Mouse (Mus musculus): ENCODE measurements around the gene Ndfip2.

Ndfip2 gene

DNA sequence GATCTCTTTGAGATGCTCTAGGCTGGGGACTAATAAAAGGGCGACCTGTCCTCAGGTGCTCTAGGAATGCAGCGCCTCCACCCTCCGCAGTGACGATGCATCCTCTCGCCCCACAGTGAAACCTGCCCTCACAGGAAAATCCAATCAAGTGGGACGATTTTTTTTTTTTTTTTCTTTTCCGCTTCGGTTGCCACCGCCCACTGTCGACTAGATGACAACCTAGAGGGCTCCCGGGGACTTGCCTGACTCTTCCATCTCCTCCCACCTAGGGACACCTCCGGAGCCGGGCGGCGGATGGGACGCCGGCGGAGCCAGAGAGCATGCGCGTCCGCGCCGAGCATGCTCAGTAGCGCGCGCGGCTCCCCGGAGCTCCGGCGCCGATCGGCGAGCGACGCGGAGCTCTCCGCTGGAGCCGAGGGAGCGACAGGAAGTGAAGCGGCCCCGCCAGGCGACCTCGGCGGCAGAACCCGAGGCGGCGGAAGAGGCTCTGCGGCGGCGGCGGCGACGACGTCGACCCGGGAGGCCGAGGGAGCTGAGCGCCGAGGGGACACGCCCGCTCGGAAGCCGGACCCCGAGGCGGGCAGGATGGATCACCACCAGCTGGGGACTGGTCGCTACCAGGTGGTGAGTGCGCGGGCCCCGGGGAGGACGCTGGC lies at the start of gene Ndfip2:
Gene Ndfip2 (plus strand): TSS at position 195 of the 656 bp plus-strand sequence.
- peak; percentile 80 for DNase-seq (ENCODE audit: low spot score)

DNA sequence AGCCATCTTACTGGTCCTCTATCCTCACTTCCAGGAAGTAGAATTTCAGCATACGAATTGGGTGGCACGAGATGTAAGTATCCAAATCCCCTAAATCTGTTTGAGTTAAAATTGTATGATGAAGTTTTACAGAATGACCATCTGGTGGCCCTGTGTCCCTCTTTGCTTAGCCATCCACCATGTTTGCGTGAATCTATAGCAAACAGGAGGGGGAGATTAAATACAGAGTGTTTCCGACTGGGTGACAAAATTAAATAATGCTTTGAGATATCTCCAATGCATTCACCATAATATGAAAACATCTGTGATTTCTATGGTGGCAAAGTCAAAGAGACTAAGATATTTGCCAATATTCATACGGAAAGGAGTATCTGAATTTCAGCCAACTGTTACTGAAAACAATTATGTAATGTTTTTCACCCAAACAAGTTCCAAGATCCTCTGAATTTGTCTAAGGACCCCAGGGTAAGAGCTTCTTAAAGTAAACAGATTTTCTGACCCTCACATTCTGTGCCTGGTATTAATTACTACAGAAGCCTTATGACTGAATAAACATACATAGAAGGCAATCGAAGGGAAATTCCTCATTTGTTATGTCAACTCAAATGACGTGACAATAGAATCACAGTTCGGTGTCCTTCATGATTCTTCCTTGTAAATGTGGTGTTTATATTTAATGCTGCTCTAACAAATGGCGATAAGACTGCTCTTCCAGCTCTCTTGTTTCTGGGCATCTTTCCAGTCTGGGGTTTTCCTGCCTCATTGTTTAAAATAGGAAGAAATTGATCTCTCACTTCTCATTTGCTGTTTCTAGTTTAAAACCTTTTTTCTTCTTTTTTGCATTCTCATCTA lies 38.6 kb upstream of the Ndfip2 start:
- no peak for DNase-seq (ENCODE audit: low spot score)

DNA sequence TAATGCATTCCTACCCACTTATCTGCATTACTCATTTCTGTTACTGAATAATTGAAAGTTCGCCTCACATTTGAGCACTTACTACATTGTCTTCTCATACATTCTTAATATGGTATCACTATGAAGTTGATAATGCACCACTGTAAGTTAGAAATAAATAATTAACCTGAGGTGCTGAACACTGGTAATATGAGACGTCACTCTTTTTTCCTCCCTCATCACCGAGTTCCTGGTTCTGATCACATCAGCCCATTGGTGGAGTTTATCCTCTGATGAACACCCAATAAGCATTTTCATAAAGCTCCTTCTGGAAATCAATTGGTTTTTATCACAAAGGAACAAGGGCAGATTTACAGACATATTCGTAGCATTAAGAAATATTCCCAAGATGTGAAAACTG lies 36.1 kb upstream of the Ndfip2 start:
- DNase-seq (ENCODE audit: low spot score): no peak

DNA sequence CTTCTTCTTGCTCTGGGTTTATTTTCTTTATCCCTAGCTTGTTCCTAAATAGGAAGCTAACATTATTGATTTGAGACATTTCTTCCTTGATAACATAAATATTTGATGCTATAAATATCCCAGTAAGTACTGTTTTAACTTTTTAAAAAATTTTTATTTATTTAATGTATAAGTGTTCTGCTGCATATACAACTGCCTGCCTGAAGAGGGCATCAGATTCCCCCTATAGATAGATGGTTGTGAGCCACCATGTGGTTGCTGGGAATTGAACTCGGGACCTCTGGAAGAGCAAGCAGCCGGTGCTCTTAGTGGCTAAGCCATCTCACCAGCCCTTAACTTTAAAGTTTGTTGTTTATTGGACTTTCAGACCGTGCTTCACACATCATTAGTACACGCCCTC lies 32.6 kb upstream of the Ndfip2 start:
- DNase-seq (ENCODE audit: low spot score): no peak

DNA sequence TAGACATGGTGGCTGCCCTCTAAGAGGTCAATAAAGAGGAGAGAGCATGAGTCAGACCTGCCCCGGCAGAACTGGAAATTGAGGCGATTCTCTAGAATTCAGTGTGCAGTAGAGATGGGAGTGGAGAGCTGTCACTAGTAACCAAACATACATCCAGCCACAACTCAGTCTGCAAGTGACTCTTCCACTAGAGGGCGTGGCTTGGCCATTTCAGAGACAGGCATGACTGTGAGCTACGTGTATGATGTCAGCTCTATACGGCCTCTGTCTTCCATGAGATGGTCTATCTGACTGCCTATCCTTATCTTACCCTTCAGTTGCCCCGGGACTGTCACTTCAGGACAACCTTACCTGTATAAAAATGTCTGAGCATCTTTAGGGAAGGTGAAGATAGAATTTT lies 26.0 kb upstream of the Ndfip2 start:
- no peak for DNase-seq (ENCODE audit: low spot score)

DNA sequence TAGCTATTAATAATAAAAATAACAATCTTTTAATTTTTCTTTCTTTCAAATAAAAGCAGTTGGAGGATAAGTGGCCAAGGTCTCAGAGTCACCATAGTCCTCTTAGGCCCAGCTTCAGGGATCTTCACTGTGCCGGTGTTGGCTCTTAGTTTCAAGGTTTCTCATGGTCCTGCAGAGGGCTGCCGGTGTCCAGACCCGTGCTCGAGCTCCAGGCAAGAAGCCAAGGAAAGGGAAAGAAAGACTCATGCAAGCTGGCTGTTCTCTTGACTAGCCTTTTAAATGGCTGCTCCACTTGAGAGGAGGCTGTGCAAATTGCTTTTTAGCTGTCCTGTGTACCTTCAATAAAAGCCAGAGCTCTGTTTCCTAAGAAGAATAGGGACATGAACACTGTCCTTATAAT lies 21.8 kb upstream of the Ndfip2 start:
- DNase-seq (ENCODE audit: low spot score): no peak

DNA sequence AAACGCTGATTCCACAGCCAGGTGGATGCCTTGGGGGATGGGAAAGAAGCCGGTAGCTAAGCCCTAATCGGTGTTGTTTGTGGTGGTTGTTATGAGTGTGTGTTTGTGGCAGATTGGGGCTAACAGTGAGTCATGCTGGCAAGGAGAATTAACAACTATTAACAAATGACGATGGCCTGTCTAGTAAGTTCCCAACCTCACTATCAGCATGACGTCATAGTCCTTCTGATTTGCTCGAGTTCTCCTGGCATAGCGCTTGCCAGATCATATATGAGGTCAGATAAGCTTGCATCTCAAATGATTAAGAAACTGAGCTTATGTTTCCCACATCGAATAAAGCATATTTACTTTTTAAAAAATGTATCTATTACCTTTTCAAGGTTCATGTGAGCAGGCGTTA lies 20.6 kb upstream of the Ndfip2 start:
- DNase-seq (ENCODE audit: low spot score): no peak

DNA sequence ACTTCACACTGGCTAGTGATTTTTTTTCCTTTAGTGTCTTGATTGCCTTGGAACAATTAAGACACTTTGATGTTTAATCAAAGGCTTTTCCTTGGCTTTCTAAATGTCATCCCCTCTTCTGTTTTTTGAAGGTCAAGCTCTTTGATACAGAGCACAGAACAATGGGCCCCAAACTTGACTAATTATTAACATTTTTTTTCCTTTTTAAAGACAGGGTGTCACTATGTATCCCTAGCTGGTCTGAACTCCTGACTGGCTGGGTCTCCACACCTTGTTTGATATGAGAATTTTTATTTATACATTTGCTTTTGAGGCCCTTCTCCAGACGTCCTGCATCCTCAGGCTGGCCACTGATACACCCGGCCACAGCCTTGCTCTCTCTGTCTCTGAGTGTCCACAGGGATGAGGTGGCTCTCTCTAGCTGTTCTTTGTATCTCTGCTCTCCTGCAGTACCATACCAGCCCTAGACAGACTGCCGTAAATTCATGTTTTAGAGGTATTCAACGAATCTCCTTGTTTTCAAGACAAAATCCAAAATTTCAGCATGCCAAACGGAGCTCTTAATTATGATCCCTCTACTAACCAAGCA lies 19.8 kb upstream of the Ndfip2 start:
- DNase-seq (ENCODE audit: low spot score): no peak

DNA sequence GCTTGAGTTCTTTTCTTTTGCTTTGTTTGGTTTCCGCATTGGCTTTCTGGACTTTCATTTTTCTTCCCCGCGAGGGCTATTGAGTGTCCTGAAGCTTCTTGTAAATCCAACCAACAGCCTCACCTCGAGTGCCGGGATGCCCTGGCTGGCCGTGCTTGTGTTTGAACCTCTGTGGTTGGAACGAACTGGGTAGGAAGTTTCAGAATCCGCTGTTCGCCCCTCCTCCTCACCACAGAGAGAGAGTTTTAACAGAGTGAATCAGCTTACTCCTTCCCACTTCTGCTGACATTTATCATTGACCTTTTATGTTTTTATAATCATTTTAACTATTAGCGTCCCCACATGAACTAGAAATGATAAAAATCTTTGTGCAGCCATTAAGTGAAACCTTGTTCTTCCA lies 18.3 kb upstream of the Ndfip2 start:
- DNase-seq (ENCODE audit: low spot score): no peak

DNA sequence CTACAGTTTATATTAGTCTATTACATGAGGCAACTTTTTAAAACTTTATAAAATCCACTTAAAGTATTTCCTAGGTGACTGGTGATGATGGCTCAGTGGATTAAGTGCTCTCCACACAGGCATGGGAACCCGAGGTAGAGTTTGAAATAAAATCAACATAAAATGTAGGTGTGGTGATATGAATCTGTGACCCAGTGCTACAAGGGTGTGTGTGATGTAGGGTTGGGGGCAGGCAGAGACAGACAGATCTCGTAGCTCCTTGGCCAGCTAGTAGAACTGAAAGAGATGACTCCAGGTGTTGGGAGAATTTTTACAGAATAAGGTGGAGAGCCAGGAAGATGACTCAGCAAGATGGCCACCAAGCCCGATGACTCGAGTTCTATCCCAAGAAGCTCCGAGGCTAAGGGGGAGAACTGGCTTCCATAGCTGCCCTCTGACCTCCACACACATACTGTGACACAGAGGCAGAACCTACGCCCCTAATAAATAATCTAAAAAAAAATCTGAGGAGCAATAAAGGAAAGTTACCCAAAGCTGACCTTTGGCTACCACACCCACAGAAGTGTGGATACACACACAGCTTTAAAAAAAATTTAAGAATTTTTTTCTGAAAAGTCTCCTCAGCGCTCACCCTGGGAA lies 14.4 kb upstream of the Ndfip2 start:
- no peak for DNase-seq (ENCODE audit: low spot score)

DNA sequence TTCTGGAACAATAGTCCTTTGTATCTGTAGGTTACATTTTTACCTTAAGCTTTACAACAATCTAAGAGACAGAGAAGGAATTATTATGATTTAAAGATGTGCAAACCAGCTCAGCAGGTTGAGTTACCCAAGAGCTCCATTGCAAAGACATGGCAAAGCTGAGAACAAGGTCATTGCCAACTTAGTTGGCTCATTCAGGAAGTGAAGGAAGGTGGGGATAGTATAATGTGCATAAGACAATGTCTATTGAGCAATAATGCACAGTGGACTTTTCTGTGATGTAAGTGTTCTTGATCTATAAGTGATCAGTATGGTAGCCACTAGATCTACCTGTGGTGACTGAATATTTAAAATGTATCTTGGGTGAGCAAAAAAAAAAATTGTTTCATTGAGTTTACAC lies 7.3 kb upstream of the Ndfip2 start:
- DNase-seq (ENCODE audit: low spot score): no peak

DNA sequence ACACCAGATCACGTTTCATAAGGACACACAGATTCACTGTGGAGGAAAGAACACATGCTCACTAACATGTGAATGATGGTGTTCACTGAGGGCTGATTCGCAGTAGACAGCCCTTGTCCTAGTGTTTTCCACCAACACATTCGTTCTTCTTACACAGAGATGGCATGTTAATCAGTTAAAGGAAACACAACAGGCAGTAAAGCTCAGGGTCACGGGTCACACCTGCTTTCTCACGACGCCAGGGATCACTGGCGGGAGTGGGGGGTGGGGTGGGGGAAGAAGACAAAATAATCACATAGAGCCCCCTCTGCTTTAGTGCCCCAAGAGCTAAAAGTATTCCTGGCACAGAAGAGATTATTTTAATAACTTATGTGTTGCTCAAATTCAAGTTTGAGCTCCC lies 5.1 kb upstream of the Ndfip2 start:
- DNase-seq (ENCODE audit: low spot score): no peak

DNA sequence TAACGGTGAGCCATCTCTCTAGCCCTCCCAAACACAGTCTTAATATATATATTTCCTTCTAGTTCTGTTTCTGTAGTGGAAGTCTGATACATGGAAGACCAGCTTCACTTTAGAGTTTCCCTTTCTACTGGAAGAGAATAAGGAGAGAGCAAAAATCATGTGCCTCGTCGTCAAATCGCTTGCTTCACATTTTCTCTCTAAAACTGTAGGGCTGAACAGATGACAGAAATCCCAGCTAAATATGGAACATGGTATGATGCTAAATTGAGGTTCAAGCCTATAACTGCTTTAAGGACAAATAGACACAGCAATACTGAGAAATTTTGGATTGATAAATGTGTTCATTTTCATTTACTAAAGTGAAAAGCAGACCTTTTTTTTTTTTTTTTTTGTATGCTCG lies 4.0 kb upstream of the Ndfip2 start:
- no peak for DNase-seq (ENCODE audit: low spot score)

DNA sequence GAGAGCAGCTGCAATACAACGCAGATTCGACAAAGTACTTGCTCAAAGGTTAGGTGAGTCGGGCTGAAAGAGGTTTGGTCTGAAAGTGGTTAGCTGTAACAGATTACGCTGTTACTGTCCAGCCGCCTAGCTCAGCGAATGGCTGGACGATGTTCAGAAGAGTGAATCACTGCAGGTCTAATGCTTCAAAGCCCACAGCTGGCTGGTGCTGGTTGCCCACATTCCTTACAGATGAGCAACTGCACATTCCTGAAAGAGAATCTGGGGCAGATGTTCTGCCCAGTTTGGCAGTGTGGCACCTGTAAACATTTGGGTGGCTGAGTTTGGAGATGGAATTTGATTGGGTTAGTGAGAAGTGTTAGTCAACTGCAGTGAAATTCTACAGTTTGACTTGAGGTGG lies 2.8 kb upstream of the Ndfip2 start:
- peak; percentile 9 for DNase-seq (ENCODE audit: low spot score)

DNA sequence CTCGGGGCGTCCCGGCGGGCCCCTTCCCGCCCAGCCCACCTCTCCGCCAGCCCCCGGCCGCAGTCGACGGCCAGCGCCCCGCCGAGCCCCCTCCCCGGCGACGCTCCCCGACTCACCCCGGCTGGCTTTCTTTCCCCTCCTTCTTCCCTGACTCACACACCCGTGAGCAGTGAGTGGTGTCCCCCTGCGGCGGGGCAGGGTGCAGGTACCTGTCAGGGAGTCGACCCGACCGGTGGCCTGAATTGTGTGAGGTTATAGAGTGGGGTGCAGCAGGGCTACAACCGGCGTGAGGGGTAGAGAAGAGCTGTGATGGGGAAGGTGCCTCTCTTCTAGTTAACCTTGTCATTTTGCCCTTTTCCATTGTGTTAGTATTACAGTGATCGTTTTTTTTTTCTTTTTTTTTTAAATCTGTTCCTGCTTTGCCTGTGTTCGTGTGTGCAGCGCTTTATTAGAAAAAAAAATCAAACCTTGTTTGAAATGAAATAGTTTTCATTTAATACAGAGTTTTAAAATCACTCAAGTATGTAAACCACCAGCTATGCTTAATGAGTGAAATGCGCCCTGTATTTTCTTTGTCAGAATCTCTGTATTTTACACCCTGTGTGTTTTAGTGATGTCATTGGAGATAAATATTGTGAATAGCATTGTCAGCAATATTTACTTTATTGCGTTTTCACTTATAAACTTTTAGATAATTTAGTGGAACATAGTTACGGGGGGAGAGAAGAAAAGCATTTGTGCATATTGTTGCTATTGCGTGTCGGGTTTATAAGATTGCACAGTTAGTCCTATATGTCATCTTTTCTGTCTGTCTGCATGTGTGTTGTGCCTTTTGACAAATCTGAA lies 885 bp downstream of the Ndfip2 start:
- peak; percentile 10 for DNase-seq (ENCODE audit: low spot score)

DNA sequence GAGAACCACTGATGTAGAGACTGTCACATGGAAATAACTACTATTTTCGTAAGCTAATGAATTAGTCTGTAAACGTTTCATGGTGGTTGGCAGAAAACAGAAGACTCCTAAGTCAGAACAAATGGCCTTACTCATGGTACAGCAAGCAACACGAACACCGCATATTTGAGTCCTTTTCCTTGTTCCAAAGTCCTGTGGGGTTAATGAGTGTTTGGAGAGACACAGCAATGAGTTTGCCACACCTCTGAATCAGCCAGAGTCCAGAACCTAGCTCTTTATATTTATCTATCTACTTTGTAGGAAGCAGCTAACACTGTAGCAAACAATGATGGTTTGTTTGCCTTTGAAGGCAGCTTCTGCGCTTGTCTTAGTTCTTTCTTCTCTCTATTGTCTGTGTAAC lies 4.5 kb downstream of the Ndfip2 start:
- DNase-seq (ENCODE audit: low spot score): no peak

DNA sequence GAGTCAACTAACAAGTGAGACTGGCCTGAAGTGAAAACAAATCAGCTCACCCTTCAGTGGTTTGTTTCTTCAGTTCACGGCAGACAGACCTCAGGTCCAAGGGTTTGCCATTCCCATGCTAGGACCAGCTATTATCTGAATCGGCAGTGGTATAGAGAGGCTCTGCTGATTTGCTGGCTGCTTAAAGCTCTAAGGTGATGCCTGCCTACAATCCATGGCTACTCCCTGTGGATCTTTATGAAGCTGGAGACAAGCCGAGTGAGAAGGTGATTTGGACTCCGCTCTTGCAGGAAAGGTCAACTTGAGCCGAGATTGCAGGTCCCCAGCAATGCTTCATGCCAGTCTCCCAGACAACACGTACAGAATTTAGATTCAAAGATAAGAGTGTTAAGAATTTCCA lies 8.7 kb downstream of the Ndfip2 start:
- DNase-seq (ENCODE audit: low spot score): no peak

DNA sequence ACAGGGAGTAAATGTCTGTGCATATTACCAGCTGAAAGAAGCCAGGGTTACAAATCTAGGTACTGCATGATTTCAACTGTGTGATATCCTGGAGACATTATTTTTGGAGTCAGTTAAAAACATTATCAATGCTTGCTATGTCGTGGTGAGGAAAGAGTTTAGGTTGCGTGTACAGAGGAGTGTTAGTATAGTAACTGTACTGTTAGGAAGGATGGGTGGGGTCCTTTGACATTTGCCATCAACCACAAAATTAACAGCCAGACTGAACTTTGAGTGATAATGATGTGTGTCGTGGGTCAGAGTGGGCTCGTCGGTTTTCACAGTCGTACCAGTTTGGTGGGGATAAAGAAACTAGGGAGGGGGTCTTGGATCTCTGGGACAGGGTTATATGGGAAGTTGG lies 13.7 kb downstream of the Ndfip2 start:
- DNase-seq (ENCODE audit: low spot score): no peak

DNA sequence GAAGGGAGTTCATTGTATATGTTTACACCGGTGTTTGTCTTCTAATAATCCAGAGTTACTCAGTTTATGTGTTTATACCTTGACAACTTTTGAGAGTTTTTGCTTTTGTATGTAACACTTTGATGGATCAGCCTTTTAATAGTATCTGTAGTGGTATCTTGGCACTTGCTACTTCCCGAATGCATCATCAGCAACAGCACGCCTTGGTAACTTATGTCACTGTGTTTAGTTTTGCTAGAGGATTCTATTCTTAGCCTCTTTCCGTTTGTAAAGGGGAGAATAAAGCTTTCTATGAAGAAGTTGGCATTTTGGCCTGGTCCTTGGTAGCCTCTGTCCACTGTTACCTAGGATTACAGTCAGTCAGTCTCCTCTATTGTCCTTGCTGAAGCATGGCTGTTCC lies 14.2 kb downstream of the Ndfip2 start:
- DNase-seq (ENCODE audit: low spot score): no peak

DNA sequence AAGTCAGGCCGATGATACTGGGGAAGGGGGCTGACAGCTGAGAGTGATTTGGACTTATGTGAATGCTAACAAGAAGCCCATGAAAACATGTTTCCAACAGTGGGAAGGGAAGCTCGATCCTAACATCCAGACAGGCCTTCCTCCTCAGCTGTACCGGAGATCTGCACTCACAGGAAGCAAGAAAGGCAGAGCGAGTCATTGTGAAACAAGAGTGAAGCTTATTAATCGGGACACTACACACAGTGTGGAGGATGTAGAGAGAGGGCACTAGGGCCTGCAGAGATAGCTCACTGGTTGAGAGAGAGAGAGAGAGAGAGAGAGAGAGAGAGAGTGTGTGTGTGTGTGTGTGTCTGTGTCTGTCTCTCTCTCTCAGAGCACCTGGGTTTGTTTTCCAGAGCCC lies 16.8 kb downstream of the Ndfip2 start:
- no peak for DNase-seq (ENCODE audit: low spot score)

DNA sequence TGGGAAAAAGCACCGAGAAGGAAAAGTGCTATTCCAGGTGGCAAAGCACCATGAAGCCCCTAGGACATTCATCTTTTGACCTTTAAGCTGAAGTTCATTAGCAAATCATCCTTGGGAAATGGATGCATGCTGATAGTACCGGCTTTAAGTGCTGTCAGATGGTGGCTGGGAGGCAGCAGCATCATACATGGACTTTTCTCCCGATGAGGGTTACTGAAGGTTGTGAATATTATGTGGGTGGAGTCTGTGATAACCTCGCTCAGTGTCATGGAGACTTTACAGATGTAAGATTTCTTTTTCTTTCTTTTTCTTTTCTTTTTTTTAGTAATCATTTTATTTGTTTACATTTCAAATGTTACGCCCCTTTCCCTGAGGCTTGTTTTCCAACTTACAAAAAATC lies 18.9 kb downstream of the Ndfip2 start:
- no peak for DNase-seq (ENCODE audit: low spot score)

DNA sequence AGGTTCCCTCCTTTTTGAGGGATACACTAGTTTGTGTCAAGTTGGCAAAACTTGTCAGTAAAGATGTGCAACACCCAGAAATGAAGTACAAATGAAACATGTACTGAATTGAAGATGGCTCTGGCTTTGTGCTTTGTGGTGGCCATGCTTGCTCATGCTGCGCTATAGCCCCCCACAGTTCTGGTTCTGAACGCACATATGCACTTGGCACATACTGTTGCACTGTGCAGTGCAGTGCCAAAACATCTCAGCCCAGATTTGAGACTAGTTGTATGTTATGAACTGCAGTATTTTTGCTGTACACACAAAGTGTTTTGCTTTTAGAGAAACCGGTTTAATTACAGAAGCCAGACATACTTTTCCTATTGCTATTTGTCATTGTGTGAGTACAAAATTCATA lies 25.7 kb downstream of the Ndfip2 start:
- no peak for DNase-seq (ENCODE audit: low spot score)

Measured in ovary, adult 18-20 months (tissue).